ENCODE assay signal across 22 mouse cellular contexts in genomic region chr3:30206123-30206522, GRCm38 (mm10).
DNase-seq lines count a peak whose midpoint lies in the region; ATAC-seq lines count a peak whose summit lies in the region.
"Had no signal": no experiment of that assay in that cellular context is flagged by ENCODE, and none has a peak within 500 bp of the region (broad histone marks: within the 10 kb centered on the region; RNA-seq: fewer than 3 reads in every experiment).

No protein-coding gene starts in this region.

- no peak overlapping the region for H3K4me3 ChIP-seq in neural tube, embryonic 13.5 days
- H3K4me3 ChIP-seq in limb, embryonic 10.5 days, result no peak overlapping the region
- H3K4me3 ChIP-seq: embryonic facial prominence, embryonic 10.5 days; embryonic facial prominence, embryonic 12.5 days; forebrain, embryonic 13.5 days; forebrain, embryonic 15.5 days had no signal

- H3K36me3 ChIP-seq in neural tube, embryonic 13.5 days, result no peaks in the 10 kb centered on the region
- peaks cover 7% of the 10 kb centered on the region; the same call in 1 of the 2 replicates for H3K36me3 ChIP-seq in limb, embryonic 10.5 days
- H3K36me3 ChIP-seq: embryonic facial prominence, embryonic 10.5 days; embryonic facial prominence, embryonic 12.5 days; forebrain, embryonic 15.5 days had no signal

- H3K9ac ChIP-seq in neural tube, embryonic 13.5 days, result no peak overlapping the region
- H3K9ac ChIP-seq: embryonic facial prominence, embryonic 12.5 days; forebrain, embryonic 13.5 days; forebrain, embryonic 15.5 days; forebrain, postnatal 0 days had no signal

- no peak overlapping the region for H3K4me2 ChIP-seq in neural tube, embryonic 13.5 days
- H3K4me2 ChIP-seq: embryonic facial prominence, embryonic 12.5 days; forebrain, embryonic 13.5 days; forebrain, embryonic 15.5 days had no signal

- ATAC-seq in neural tube, embryonic 13.5 days (ENCODE audit: low read depth), result no peak
- ATAC-seq in common myeloid progenitor, adult 5-6 weeks (replicated peaks; ENCODE audit: low read depth, poor library complexity, severe bottlenecking), result peak; percentile 69
- ATAC-seq: activated CD4-positive, CD25-positive, alpha-beta regulatory T cell, adult 4 months; forebrain, embryonic 13.5 days; forebrain, embryonic 15.5 days; forebrain, postnatal 0 days had no signal

- 76% methylated on average over 8 of the region's 8 CpGs for WGBS in neural tube, embryonic 13.5 days
- 80% methylated on average over 8 of the region's 8 CpGs for WGBS in limb, embryonic 10.5 days

- H3K27ac ChIP-seq in neural tube, embryonic 13.5 days (replicated peaks), result 0 out of 2 replicates have a peak overlapping the region, but pooled peaks have one; percentile 15
- H3K27ac ChIP-seq in limb, embryonic 10.5 days, result peak overlapping the region; percentile 36; the same call in 1 of the 2 replicates
- H3K27ac ChIP-seq: embryonic facial prominence, embryonic 10.5 days; embryonic facial prominence, embryonic 12.5 days; forebrain, embryonic 13.5 days; forebrain, embryonic 15.5 days had no signal

- peaks cover 21% of the 10 kb centered on the region for H3K4me1 ChIP-seq in neural tube, embryonic 13.5 days (replicated peaks)
- peaks cover 41% of the 10 kb centered on the region for H3K4me1 ChIP-seq in limb, embryonic 10.5 days
- H3K4me1 ChIP-seq: forebrain, embryonic 13.5 days; forebrain, embryonic 15.5 days had no signal

- H3K9me3 ChIP-seq in neural tube, embryonic 13.5 days, result no peaks in the 10 kb centered on the region
- H3K9me3 ChIP-seq in limb, embryonic 10.5 days (replicated peaks), result no peaks in the 10 kb centered on the region
- H3K9me3 ChIP-seq: embryonic facial prominence, embryonic 10.5 days; embryonic facial prominence, embryonic 12.5 days; forebrain, embryonic 13.5 days; forebrain, embryonic 15.5 days had no signal

- H3K27me3 ChIP-seq in neural tube, embryonic 13.5 days, result no peaks in the 10 kb centered on the region; the same call in 1 of the 2 replicates
- H3K27me3 ChIP-seq in limb, embryonic 10.5 days (ENCODE audit: low read depth, poor library complexity, severe bottlenecking), result no peaks in the 10 kb centered on the region
- H3K27me3 ChIP-seq: embryonic facial prominence, embryonic 12.5 days; forebrain, embryonic 13.5 days; forebrain, embryonic 15.5 days had no signal

- DNase-seq in neural tube, embryonic 10.5 days (ENCODE audit: extremely low spot score, low spot score), result no peak
- DNase-seq in c-Kit-positive CD71-negative TER-119-negative erythroid progenitor cells, embryonic 14.5 days (ENCODE audit: low read depth), result peak; percentile 1
- peak; percentile 29 for DNase-seq in limb, embryonic 10.5 days (ENCODE audit: low spot score)
- no peak for DNase-seq in c-Kit-positive CD71-positive TER-119-positive erythroid progenitor cells, embryonic 14.5 days (ENCODE audit: low spot score)
- DNase-seq in cerebellum, adult 11 months, result no peak
- DNase-seq in T-cell, adult 2 months (ENCODE audit: low spot score), result no peak
- DNase-seq: adrenal gland, adult 8-10 months; adrenal gland, postnatal 14 days; adrenal gland, postnatal 36 days; cerebellum, adult 18-20 months; cerebellum, adult 8-10 months; cerebellum, adult 9-11 months; cerebellum, postnatal 14 days; cerebellum, postnatal 36 days; forebrain, postnatal 0 days had no signal

Comparison
In these comparisons a context has a peak if more than half of its experiments do, and no peak if none do; other contexts are left out.
1. DNase-seq: peak in c-Kit-positive CD71-negative TER-119-negative erythroid progenitor cells, embryonic 14.5 days (single experiment) and limb, embryonic 10.5 days (single experiment); none in neural tube, embryonic 10.5 days (single experiment), c-Kit-positive CD71-positive TER-119-positive erythroid progenitor cells, embryonic 14.5 days (single experiment), cerebellum, adult 11 months (single experiment) and T-cell, adult 2 months (single experiment).